Mouse (Mus musculus) CD4-positive helper T cell, adult 2 months (primary cell): Measurements from ENCODE around the gene Kifc5b.
"Not testable (repeated sequence)": the region's sequence is repeated elsewhere in the genome, so short reads cannot be mapped to it uniquely, and the experiment has no call there.

Experiments
- DNase-seq: peaks from one replicate; pipeline ENCODE4 v3.0.0-alpha.2; 2012; ENCODE audit warnings: low read depth, missing footprints, low spot score

Gene Kifc5b

DNA sequence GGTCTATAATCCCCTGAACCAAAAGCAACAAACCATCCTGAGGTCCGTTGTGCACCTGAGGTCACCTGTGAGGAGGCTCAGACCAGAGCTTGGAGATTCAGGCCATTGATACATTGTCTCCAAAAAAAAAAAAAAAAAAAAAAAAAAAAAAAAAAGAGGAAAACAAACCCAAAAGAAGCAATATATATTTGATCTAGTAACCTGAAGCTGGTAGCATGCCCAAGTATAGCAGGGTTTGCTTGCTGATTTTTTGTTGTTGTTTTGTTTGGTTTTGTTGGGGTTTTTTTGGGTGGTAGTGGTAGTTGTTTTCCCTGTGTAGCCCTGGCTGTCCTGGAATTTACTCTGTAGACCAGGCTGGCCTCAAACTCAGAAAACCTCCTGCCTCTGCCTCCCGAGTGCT lies 1.5 kb downstream of the Kifc5b start:
- DNase-seq, result no peak

DNA sequence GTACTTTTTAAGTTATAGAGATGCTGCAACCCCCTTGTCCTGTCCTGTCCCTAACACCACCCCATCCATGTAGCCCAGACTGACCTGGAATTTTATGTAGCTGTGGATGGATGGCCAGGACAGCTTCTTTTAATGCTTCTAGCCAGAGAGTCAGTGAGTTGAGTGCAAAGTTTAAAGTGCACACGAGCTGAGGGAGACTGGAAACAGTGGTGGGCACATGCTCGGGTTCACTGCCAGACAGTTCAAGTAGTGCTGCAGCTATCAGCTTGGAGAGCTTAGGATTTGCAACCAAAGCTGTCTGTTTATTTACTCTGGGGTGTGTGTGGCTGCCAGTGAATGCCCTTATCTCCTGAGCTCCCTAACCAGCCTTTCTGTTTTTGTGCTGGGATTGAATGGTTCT lies 2.6 kb downstream of the Kifc5b start:
- not testable (repeated sequence) for DNase-seq

DNA sequence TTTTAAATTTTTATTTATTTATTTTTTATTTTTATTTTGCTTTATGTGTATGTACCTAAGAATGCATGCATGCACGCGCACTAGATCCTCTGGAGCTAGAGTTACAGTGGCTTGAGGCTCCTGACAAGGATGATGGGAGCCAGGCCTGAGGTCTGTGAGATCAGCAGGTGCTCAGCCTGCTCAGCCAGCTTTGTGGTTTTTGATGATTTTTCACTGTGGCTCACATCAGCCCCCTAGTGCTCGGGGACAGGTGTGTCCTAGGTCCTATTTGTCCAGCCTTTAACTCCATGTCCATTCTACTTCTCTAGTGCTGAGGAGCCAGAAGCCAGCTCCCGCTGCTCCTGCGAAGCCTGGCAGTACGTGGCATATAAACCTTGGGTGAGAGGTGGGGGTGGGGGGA lies 5.5 kb downstream of the Kifc5b start:
- not testable (repeated sequence) for DNase-seq

DNA sequence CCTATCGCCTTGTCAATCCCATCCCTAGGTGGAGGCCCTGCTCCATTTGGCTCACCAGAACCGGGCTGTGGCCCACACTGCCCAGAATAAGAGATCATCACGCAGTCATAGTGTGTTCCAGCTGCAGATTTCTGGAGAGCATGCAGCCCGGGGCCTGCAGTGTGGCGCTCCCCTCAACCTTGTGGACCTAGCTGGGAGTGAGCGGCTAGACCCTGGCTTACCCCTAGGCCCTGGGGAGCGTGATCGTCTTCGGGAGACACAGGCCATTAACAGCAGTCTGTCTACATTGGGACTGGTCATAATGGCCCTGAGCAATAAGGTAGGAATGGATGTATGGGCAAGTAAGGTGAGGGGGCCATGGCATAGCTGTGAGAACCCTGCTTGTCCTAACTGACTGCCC lies 8.5 kb downstream of the Kifc5b start:
- DNase-seq, result not testable (repeated sequence)

DNA sequence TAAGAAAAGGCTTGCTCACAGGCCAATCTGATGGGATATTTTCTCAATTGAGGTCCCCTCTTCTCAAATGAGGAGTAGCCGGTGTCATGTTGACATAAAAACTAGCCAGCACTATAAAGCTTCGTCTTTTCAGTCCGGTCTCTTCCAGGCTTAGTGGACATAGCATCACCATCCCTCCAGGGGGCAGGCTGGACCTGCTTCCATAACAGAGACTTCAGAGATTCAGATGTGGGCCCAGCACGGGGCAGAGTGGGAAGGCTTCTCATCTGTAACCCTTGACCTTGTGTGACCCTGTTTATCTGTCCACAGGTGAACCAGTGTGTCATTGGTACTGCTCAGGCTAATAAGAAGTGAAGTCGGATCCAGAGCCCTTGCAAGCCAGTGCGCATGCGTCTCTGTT lies 14.9 kb downstream of the Kifc5b start:
- peak; percentile 21 for DNase-seq

DNA sequence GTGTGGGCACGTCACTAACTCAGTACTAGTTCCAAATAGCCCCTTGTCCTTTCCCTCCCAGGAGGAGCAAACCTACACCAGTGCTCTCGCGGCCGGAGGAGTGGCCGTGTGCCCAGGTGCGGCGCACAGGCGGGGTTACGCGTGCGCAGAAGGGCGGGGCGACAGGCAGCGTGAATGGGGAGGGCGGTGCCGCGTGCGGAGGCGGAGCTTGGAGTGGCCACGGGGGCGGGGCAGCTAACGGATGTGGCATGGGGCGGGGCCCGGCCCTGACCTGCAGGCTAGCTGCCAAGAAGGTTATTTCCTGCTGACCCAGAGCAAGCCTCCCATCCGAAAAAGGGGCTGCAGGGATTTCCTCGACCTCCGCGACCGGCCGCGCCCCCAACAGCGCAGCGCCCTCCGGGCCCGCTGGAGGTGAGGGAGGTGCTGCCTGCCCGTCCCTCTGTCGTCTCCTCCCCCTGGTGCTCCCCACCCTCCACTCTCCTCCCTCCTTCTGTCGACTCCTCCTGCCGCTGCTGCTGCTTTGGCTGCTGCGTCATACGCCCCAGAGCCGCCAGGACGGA lies 16.0 kb downstream of the Kifc5b start, which contains the start of gene Phf1:
Gene Phf1 (plus strand): TSS at position 214 of the 560 bp plus-strand sequence.
- DNase-seq, result peak; percentile 95

DNA sequence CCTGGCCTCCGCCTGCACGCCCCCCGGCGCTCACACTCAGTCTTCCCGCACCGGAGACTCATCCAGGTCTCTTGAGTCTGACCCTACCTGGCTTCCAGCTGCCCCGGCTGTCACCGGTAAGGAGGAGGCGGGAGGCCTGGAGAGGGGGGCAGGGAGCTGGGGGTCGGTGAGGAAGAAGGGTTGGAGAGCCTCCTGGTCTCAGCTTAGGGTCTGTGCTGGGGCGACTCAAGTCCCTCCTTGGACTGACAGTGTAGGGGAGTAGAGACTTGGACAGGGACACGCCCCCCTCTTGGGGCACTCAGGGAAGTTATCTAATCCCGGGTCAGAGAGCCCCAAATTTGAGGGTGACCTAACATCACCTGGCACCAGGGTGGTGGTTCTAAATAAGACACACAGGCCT lies 16.5 kb downstream of the Kifc5b start:
- DNase-seq, result no peak

DNA sequence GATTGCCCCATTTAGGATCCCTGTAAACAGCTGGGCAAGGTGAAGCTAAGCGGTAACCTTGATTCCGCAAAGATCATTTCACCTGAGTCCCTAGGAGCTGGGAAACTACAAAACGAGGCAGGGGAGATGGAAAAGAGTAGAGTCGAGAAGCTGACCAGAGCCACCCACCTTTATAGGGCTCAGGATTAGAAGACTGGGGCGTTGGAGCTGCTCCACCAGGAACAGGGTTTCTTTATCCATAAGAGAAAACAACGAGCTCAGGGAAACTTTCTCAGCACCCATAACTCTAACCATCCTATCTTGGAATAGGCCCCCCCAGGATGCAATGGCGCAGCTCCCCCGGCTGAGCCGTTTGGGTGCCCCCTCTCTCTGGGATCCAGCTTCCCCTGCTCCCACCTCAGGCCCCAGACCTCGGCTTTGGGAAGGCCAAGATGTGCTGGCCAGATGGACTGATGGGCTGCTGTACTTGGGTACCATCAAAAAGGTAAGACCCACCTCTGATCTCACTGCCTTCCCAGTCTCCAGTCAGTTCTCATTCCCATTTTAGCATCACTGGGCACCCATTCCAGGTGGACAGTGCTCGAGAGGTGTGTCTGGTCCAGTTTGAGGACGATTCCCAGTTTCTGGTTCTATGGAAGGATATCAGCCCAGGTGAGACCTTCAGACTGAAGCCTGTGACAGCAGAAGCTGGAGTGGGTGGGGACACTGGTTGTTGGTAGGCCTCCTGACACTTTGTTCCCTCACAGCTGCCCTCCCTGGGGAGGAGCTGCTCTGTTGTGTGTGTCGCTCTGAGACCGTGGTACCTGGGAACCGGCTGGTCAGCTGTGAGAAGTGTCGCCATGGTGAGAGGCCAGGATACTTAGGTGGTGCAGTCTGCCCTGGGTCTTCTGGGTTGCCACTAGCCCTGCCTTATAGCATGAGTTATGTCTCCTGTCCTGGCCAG lies 17.3 kb downstream of the Kifc5b start:
- DNase-seq, result no peak

DNA sequence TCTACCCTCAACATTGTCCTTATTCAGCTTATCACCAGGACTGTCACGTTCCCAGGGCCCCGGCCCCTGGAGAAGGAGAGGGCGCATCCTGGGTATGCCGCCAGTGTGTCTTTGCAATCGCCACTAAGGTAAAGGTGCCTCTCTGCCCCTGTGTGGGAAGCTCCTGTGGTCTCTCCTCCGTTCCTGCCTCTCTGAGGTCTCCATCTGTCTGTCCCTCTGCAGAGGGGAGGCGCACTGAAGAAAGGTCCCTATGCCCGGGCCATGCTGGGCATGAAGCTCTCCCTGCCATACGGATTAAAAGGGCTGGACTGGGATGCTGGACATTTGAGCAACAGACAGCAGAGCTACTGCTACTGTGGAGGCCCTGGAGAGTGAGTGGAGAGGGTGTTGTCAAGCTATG lies 18.1 kb downstream of the Kifc5b start:
- no peak for DNase-seq

DNA sequence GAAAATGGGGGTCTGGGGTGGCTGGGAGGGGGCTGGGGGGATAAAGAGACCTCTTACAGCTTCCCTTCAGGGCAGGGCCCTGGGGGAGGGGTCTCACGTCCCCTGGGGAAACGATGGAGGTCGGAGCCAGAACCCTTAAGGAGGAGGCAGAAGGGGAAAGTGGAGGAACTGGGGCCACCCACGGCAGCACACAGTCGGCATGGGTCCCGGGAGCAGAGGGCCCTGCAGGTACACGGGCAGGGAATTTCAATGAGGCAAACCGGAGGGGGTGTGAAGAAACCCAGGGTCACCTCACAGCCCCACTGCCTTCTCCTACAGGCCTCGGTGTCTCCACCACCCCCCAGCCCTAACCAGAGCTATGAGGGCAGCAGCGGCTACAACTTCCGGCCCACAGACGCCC lies 19.6 kb downstream of the Kifc5b start:
- no peak for DNase-seq

DNA sequence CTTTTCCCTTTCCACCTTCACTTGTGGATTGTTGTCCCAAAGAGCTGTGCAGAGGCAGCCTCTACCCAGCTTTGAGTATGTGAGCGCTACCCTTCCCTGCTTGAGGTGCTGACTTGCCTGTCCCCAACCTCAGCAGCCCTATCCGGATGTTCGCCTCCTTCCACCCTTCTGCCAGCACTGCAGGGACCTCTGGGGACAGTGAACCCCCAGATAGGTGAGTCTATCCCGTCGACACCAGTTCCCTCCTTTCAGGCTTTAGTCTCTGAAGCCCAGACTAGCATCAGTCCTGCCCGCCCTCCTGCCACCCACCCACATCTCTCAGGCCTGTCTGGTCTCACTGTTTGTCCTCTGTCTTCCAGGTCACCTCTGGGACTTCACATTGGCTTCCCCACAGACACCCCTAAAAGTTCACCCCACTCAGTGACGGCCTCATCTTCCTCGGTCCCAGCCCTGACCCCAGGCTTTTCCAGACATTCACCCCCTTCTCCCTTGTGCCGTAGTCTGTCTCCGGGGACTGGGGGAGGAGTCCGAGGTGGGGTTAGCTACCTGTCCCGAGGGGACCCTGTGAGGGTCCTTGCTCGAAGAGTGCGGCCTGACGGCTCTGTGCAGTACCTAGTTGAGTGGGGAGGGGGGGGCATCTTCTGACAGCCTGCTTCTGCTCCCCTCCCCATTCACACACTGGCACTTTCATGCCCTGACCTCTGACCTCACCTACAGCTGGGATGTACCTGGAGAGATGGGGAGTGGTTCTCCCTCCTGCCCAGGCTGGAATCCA lies 20.2 kb downstream of the Kifc5b start:
- DNase-seq, result no peak

DNA sequence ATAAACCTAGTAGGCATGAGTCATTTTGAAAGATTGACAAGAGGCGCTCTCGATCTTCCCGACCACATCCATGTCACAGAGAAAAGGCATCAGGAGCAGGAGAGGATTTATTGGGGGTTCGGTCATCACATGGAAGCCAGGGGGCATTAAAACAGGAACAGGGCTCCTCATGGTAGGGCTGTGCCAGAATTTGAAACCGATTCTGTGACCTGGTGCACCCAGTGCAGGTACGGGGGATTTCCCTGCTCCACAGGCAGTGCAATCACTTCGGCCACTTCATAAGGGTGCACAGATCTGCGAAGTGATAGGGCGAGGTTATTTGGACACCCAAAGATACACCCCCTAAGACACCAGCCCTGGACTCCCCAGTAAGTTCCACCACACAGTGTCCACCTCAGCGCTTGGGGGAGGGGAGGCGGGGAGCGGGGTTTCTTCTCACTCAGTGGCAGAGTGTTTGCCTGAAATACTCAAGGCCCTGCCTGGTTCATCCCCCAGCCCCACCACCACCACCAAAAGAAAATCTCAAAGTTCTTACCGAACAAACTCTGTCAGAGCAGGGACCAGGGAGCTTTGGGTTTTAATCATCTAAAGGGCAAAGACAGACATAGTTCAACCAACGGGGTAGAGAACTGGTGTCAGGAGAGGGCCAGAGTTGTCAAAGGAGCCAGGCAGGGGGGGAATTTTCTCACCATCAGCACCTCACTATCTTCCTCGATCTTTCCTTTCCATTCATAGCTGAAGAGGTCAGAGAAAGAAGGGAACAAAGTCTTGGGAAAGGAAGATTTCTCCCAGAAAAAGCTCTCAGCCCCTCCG lies 21.2 kb downstream of the Kifc5b start:
- DNase-seq, result no peak

DNA sequence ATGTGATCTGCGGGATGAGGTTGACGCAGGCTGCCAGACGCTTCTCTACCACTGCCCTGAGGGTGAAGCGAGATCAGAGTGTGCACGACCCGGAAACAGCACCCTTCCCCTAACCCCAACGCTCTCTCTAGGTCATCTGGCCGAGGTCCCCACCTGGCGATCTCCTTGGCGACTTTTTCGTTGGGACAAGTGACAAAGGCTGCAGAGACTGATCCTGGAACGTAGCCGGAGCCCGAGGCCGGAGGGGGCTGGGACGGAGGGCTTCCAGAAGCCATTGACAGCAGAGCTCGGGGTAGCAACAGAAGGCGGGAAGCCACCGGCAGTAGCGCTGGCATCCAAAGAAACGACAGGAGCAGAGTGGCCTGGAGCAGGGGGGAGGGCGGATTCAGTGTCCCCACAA lies 21.8 kb downstream of the Kifc5b start:
- DNase-seq, result no peak

DNA sequence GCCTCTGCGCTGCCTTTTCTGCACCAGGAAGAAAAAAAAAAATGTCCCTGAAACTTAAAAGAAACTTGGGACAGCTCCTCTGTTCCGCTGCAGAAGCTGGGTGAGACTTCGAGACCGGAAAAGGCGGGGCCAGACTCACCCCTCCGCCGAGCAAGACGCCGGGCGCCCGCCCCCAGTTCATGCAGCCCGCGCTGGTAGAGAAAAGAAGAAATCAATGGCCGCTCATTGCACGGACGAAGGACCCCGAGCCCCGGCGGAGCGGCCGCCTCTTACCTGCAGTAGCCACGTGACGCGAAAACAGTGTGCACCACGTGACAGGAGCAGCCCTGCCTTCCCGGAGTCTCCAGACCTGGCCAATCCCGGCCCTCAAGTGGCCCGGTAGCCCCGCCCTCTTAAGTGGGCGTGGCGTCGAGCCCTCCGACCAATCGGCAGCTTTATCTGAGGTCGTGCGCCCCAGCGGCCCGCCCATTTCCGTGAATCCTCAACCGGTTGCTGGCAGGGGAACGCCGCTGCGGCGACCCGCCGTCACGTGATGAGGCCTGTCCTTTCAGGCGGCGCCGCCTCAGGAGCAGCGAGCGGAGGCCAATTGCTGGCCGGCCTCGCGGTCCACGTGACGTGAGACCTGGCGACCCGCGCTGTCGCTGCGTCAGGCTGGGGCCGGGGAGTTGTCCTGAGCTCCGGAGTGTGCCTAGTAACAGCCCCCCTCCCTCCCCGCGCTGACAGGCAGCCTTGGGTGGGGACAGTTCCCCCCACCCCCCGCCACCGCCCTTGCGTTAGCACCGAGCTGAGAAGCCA lies 22.5 kb downstream of the Kifc5b start, which contains the start of gene Cuta:
Gene Cuta (minus strand): TSS at position 392 of the 795 bp plus-strand sequence.
- peak; percentile 100 for DNase-seq

DNA sequence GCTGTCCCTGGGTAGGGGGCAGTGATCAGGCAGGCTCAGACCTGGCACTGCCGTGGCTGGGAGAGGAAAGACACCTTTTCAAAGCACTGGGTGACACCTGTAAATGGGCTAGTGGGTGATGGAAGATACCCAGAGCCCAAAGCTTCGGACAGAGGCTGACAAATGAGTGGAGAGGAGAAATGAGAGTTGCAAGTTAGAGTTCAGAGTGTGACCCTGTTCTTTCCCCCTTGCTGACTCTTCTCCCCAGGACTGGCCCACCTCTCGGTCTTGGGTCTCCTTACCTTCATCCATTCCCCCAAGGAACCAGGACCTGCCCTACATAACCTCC lies 23.0 kb downstream of the Kifc5b start:
- no peak for DNase-seq

DNA sequence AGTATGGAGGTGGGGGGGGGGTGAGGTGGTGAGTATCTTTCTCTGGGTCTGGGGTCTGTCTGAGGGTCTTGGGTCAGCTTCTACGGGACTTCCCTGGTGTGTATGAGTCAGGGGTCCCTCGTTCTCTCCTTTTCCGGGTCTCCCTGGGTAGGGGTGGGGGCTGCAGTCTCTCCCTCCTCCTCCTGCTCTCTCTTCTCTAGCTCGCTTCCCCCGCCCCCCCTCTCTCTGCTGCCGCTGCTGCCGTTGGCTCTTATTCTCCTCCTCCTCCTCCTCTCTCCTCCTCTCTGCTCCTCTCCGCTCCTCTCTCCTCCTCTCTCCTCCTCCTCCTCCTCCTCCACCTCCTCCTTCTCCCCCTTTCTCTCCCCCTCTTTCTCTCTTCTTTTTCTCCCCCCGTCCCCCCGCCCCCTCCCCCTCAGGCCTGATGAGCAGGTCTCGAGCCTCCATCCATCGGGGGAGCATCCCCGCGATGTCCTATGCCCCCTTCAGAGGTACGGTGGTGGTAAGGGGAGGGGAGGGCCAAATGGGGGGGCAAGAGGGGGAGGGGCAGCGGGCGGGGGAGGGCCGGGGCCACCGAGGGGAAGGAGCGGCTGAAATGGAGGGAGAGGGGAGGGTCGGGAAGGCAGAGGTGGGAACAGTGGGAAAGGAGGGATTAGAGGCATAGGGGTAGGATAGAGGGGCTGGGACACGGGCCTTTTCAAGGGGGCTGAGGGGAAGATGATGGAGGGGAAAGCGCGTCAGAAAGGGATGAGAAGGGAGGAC lies 24.3 kb downstream of the Kifc5b start, which contains the start of gene Syngap1:
Gene Syngap1 (plus strand): TSS at position 223 of the 759 bp plus-strand sequence.
- no peak for DNase-seq

DNA sequence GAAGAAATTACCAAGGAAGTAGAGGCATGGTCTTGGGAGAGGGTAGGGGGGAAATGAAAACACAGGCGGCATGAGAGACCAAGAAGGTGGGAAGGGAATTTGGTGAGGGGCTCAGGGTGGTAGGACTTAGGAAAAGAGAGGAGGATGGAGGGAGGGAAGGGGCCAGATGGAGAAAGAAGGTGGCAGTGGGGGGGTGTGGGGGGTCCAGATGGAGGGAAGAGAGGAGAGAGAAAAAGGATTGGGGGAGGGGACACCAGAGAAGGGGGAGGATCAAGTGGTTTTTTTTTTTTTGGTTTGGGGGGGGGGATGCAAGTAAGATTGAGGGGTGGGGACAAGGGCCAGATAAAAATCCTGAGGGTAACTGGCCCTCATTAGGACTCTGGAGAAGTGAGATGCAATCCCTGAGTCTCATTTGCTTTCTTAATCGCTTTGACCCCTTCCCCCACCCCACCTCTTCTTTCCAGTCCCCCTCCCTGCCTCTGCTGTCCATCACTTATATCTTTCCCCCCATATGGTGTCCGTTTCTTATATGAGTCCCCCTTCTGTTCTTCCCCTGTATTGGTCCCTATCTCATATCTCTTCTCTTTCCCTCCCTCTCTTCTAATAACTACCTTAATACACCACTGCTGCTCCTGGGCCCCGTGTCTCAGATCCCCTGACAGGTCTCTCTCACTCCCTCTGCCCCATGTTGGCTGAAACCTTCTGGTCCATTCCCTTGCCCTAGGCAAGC lies 25.1 kb downstream of the Kifc5b start:
- DNase-seq, result no peak

DNA sequence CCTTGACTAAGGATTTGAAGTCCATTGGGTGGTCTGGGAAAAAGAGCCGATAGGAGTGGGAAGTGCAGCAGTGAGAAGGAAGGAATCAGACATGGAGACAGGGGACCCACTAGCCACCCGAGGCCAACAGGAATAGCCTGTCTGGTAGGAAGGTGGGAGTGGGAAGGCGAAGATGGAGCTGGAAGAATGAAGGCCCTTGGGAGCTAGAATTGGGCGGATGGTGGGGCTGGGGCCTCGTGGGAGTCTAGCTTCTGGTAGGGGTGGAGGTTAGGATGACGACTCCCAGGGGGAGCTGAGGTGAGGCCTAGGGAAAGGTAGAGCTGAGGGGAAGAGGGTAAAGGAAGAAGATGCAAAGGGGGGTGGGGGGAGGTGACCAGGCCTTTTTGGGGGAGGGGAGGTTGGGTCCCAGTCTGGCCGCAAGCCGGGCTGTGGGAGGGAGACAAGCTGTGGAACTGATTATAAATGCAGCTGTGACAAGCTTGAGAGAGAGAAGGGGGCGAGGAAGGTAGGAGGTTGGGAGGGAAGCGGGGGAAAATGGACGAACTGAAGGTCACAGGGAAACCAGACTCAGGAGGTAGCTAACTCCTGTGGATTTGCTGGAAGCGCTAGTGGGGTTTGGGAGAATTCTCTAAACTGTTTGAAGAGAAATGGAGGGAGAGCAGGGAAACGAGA lies 29.1 kb downstream of the Kifc5b start:
- no peak for DNase-seq

DNA sequence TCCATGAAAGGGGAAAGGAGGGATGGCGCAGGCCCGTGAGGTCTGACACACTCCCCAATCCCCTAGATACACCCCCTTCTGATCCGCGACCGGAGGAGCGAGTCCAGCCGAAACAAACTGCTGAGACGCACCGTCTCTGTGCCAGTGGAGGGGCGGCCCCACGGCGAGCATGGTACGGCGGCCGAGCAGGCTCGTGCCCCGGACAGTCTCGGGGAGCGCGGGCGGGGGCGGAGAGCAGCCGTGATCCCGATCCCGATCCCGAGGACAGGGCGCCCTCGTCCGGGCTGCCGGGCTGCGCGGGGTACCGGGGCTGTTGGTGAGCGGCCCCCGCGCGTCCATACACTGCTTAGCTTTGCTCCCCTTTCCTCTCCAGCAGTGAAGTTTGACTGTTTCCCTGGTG lies 29.7 kb downstream of the Kifc5b start:
- DNase-seq, result peak; percentile 14
